Mouse (Mus musculus): ENCODE results near the gene Scml4. TPM values are rescaled to one million over a fixed set of nuclear protein-coding genes. Genes with fewer than 3 reads are reported as not detected.
A peak's percentile ranks its signal among the peaks of the same experiment; 100 is the strongest.

Scml4 gene
- polyA plus RNA-seq, 1 experiment from 2014 or later: 0.66 TPM

GRCm38 (mm10) chr10:42995484-42995895 lies 135.3 kb downstream of the Scml4 start:
- no peaks in the 10 kb centered on the region for H3K9me3 ChIP-seq (replicated peaks)
- WGBS: 25% methylated on average over 13 of the region's 13 CpGs
- H3K27me3 ChIP-seq: 0 out of 2 replicates have a peak, but pooled peaks cover 28% of the 10 kb centered on the region
- H3K27ac ChIP-seq: no peak overlapping the region
- H3K4me2 ChIP-seq: no peak overlapping the region
- H3K4me3 ChIP-seq: no peak overlapping the region
- no peak for ATAC-seq (replicated peaks; ENCODE audit: insufficient number of reproducible peaks, insufficient read depth, low FRiP score, low read depth)
- no peaks in the 10 kb centered on the region for H3K36me3 ChIP-seq
- peaks cover 14% of the 10 kb centered on the region; the same call in 1 of the 2 replicates for H3K4me1 ChIP-seq (replicated peaks)
- no peak overlapping the region for H3K9ac ChIP-seq

DNA sequence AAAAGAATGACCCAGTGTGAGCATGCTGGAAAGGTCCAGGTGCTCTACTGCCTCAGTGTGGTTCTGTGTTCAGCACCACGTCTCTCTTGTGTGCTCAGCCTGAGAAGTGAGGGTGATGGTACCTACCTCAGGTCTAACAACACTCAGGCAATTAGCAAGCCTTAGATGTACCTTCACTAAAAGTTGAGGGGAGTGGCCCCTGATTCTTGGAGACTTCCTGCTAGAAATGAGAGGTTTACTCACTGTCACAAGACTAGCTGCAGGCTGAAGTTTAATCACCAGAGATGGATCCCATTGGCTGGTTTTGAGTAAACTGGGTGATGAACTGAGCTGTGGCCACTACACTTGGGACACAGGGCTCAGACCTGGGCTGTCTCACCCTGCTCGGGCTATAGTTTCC lies 137.1 kb downstream of the Scml4 start:
- Histone ChIP-seq H3K9me3 (replicated peaks) (no peaks in the 10 kb centered on the region), H3K27ac (no peak overlapping the region), H3K4me1 (replicated peaks) (peaks cover 15% of the 10 kb centered on the region), H3K4me3 (no peak overlapping the region), H3K9ac (no peak overlapping the region), H3K4me2 (no peak overlapping the region), H3K27me3 (0 out of 2 replicates have a peak, but pooled peaks cover 16% of the 10 kb centered on the region), H3K36me3 (no peaks in the 10 kb centered on the region)
- no peak for ATAC-seq (replicated peaks; ENCODE audit: insufficient number of reproducible peaks, insufficient read depth, low FRiP score, low read depth)
- WGBS: 72% methylated on average over 2 of the region's 2 CpGs

DNA sequence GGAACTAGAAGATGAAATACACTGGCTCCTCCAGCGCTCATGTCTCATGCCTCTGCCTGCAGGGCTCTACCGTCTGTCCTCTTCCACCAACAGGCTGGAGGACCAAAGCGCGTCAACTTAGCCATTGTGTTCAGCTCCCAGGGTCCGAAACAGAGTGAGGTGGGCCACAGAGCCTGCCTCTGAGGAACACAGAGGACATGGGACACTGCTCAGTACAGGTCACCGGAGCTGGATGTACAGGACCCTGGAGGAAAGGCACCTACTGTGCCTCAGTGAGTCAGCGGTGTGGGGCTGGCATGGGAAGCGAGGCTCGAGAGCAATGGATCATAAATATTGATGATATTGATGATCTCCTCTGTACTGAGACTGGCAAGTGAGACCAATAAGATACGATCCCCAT lies 139.2 kb downstream of the Scml4 start:
- Histone ChIP-seq H3K4me2 (no peak overlapping the region), H3K9me3 (replicated peaks) (no peaks in the 10 kb centered on the region), H3K36me3 (no peaks in the 10 kb centered on the region), H3K4me3 (no peak overlapping the region), H3K27me3 (no peaks in the 10 kb centered on the region), H3K4me1 (replicated peaks) (peaks cover 22% of the 10 kb centered on the region), H3K27ac (no peak overlapping the region), H3K9ac (no peak overlapping the region)
- WGBS: 94% methylated on average over 10 of the region's 10 CpGs
- no peak for ATAC-seq (replicated peaks; ENCODE audit: insufficient number of reproducible peaks, insufficient read depth, low FRiP score, low read depth)

DNA sequence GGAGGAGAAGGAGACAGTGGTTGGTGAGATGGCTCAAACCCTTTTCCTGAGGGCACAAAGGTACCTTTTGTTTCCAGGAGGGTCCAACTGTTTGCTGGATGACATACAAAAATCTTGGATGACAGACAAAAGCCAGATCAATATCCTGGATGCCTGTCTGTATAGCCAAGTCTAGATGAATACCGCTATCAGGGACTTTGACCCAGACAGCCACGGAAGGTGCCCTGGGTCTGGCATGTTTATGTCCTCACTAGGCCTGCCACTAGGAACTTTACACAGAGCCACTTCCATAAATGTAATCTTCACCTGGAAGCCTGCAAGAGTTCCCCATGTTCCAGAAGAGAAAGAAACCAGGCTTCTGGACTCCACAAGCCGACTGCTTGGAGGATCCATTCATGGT lies 141.3 kb downstream of the Scml4 start:
- H3K4me1 ChIP-seq (replicated peaks): peaks cover 14% of the 10 kb centered on the region
- H3K4me2 ChIP-seq: no peak overlapping the region
- H3K27me3 ChIP-seq: no peaks in the 10 kb centered on the region
- no peak overlapping the region for H3K9ac ChIP-seq
- H3K27ac ChIP-seq: no peak overlapping the region
- 68% methylated on average over 3 of the region's 3 CpGs for whole genome bisulfite sequencing
- no peaks in the 10 kb centered on the region for H3K36me3 ChIP-seq
- H3K9me3 ChIP-seq (replicated peaks): no peaks in the 10 kb centered on the region
- ATAC-seq (replicated peaks; ENCODE audit: insufficient number of reproducible peaks, insufficient read depth, low FRiP score, low read depth): no peak
- no peak overlapping the region for H3K4me3 ChIP-seq

DNA sequence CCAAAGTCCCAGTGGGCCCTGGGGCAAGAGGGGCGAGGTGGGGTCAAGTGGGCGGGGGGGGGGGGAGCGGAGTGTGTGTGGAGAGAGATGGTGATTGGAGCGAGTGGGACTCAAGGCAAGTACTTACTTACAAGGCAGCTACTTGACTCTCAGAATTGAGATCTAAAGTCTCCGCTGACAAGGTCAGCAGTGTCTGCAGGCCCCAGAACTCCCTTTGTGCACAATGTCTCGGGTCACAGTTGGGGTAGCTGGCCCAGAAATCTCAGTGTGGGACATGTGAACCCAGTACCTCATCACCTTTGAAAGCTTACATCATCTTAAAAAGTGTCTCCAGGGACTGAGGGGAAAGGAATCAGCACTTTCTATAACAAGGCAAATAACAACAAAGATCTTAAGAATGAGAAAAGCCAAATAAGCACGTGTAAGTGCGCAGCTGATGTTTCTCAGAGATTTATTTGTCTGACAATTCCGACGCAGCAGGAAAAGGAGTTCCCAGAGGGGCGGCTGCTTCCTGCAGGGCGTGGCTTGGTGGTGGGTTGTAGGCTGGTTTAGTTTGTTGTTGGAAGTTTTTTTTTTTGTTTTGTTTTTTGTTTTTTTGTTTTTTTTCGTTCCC lies 142.0 kb downstream of the Scml4 start:
- peak overlapping the region; percentile 42; the same call in 1 of the 2 replicates for H3K9ac ChIP-seq
- H3K4me2 ChIP-seq: peak overlapping the region; percentile 75
- H3K36me3 ChIP-seq: no peaks in the 10 kb centered on the region
- 13% methylated on average over 13 of the region's 13 CpGs for WGBS
- peak overlapping the region; percentile 45 for H3K4me3 ChIP-seq
- no peak overlapping the region for H3K27ac ChIP-seq
- no peak for ATAC-seq (replicated peaks; ENCODE audit: insufficient number of reproducible peaks, insufficient read depth, low FRiP score, low read depth)
- H3K27me3 ChIP-seq: no peaks in the 10 kb centered on the region
- H3K9me3 ChIP-seq (replicated peaks): no peaks in the 10 kb centered on the region
- H3K4me1 ChIP-seq (replicated peaks): peaks cover 16% of the 10 kb centered on the region

DNA sequence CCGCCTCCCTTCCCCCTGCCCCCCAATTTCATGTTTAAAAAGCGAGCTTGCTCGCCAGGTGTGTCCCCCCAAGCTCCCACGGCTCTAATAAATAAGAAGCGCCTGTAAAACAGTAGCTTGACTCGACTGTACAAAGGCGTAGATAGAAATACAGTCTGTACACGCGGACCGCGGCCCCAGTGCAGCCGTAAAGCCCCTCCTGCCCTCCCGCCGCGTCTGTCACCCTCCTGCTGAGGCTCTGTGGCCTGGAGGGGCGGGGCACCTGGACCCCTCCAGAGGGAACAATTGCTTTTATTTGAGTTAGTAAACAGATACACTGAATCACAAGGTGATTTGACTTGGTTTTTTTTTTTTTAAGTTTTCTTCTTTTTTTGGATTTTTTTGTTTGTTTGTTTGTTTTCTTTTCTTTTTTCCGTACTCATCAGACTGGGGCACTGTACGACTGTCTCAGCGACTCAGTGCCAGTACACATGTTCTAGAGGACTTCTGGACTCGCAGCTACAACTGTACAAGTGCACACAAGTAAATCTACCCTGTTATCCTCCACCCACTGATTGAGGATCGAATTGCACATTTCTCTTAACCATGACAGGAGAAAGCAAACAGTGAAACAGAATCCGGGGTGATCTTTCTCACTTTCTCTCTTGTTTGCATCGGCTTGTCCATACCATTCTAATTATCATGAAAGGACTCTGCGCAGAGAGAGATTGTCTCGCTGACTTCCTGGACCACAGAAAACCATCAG lies 142.7 kb downstream of the Scml4 start:
- no peak for ATAC-seq (replicated peaks; ENCODE audit: insufficient number of reproducible peaks, insufficient read depth, low FRiP score, low read depth)

GRCm38 (mm10) chr10:43003466-43003757 lies 143.2 kb downstream of the Scml4 start:
- WGBS: 52% methylated on average over 5 of the region's 5 CpGs
- Histone ChIP-seq H3K4me3 (no peak overlapping the region), H3K9ac (no peak overlapping the region), H3K4me1 (replicated peaks) (peaks cover 24% of the 10 kb centered on the region), H3K27me3 (no peaks in the 10 kb centered on the region), H3K4me2 (peak overlapping the region; percentile 75; the same call in 1 of the 2 replicates), H3K36me3 (no peaks in the 10 kb centered on the region), H3K27ac (no peak overlapping the region), H3K9me3 (replicated peaks) (no peaks in the 10 kb centered on the region)
- ATAC-seq (replicated peaks; ENCODE audit: insufficient number of reproducible peaks, insufficient read depth, low FRiP score, low read depth): no peak

More for the DNA sequence above, 142.7 kb downstream of the Scml4 start:
- Histone ChIP-seq H3K4me2 (peak overlapping the region; percentile 75), H3K9me3 (replicated peaks) (no peaks in the 10 kb centered on the region), H3K36me3 (no peaks in the 10 kb centered on the region), H3K4me3 (peak overlapping the region; percentile 45), H3K4me1 (replicated peaks) (peaks cover 19% of the 10 kb centered on the region), H3K27me3 (no peaks in the 10 kb centered on the region), H3K27ac (no peak overlapping the region), H3K9ac (peak overlapping the region; percentile 42)
- WGBS: 10% methylated on average over 25 of the region's 25 CpGs

DNA sequence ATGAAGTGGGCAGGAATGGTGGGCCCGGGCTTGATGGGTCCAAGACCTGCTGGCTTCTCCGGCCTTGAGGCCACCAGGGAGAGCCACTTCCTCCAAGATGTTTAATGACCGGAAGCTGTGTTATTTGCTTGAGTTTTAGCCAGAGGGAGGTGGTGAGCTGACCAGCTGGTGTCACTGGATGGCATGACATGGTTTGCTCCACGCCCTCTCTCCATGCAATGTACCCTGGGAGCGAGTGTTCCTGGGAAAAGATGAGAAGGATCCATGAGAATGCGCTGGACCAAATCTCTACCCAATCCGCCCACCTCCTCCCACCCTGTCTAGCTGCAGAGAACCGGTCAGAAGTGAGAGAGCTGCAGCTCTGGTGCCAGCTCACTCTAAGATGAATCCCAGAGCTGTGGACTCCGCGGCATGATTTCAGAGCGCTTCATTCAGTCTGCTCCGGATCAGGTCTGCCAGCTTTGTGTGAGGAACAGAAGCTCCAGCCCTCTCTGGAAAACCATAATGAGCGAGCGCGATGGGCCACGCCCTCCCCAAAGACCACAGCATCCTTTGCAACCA lies 144.1 kb downstream of the Scml4 start:
- H3K36me3 ChIP-seq: no peaks in the 10 kb centered on the region
- peaks cover 29% of the 10 kb centered on the region for H3K4me1 ChIP-seq (replicated peaks)
- H3K9me3 ChIP-seq (replicated peaks): no peaks in the 10 kb centered on the region
- H3K4me2 ChIP-seq: no peak overlapping the region
- no peak overlapping the region for H3K27ac ChIP-seq
- no peaks in the 10 kb centered on the region for H3K27me3 ChIP-seq
- WGBS: 85% methylated on average over 16 of the region's 16 CpGs
- H3K4me3 ChIP-seq: no peak overlapping the region
- no peak for ATAC-seq (replicated peaks; ENCODE audit: insufficient number of reproducible peaks, insufficient read depth, low FRiP score, low read depth)
- no peak overlapping the region for H3K9ac ChIP-seq

DNA sequence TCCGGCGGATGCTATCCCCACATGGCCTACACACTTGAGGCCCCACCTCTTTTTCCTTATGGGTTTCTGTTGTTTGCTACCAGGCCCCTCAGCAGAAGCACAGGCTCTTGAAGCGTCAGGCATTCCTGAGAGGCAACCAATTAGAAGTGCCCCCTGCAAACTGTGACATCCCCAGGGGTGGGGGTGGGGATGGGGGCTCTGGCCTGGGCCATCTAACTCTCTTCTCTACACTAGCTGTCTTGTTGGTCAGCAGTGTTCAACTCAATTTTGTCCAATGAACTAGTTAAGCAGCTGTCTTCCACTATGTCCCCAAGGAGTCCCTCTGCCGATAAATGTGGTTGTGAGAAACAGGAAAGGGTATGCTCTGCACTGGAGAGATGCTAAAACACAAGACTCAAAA lies 144.9 kb downstream of the Scml4 start:
- no peak for ATAC-seq (replicated peaks; ENCODE audit: insufficient number of reproducible peaks, insufficient read depth, low FRiP score, low read depth)

DNA sequence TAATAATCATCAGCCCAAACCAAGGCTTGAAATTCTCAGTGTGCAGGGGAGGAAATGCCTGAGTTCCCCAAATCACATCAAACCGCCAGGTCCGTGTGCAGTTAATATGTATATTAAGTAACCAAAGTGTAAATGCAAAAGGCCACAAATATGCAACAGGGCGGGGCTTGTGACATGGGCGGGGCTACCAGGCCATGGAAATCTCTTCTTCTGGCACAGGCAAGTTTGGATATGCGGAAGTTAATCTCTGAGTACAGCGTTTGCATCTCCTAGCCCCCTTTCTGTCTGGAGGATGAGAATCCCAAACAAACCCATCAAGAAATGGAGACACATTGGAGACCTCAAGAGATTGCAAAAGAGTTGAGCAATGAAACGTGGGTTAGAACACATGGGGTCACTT lies 145.5 kb downstream of the Scml4 start:
- Histone ChIP-seq H3K27me3 (no peaks in the 10 kb centered on the region), H3K36me3 (no peaks in the 10 kb centered on the region), H3K4me3 (no peak overlapping the region), H3K9ac (no peak overlapping the region), H3K4me2 (no peak overlapping the region), H3K27ac (no peak overlapping the region), H3K9me3 (replicated peaks) (no peaks in the 10 kb centered on the region), H3K4me1 (replicated peaks) (peaks cover 29% of the 10 kb centered on the region)
- no peak for ATAC-seq (replicated peaks; ENCODE audit: insufficient number of reproducible peaks, insufficient read depth, low FRiP score, low read depth)
- 75% methylated on average over 7 of the region's 7 CpGs for WGBS

More for the DNA sequence above, 144.9 kb downstream of the Scml4 start:
- H3K27ac ChIP-seq: no peak overlapping the region
- H3K27me3 ChIP-seq: no peaks in the 10 kb centered on the region
- no peak overlapping the region for H3K4me3 ChIP-seq
- no peak overlapping the region for H3K9ac ChIP-seq
- no peaks in the 10 kb centered on the region for H3K36me3 ChIP-seq
- peaks cover 29% of the 10 kb centered on the region for H3K4me1 ChIP-seq (replicated peaks)
- 68% methylated on average over 4 of the region's 4 CpGs for WGBS
- H3K9me3 ChIP-seq (replicated peaks): no peaks in the 10 kb centered on the region
- no peak overlapping the region for H3K4me2 ChIP-seq

DNA sequence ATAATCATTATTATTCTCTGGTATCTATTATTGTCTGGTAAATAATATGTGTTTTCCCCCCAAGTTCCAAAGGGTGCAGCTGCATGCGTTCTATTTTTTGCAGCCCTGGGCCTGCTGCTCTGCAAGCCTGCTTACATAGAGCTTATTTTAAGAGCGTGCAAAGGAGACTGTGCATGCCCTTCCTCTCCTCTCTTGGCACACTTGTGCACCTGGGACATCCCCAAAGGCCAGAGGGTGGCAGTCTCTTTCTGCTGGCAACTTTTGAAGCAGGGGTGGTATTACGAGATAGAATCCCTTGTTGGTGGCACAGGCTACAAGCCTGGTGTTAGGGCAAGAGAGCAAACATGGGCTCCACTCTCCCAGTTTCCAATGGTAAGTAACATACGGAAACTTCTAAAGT lies 146.4 kb downstream of the Scml4 start:
- ATAC-seq (replicated peaks; ENCODE audit: insufficient number of reproducible peaks, insufficient read depth, low FRiP score, low read depth): no peak; the same call in 1 of the 2 replicates
- no peak overlapping the region for H3K4me2 ChIP-seq
- no peak overlapping the region for H3K9ac ChIP-seq
- WGBS: 52% methylated on average over 4 of the region's 4 CpGs
- no peaks in the 10 kb centered on the region for H3K36me3 ChIP-seq
- H3K4me1 ChIP-seq (replicated peaks): peaks cover 29% of the 10 kb centered on the region
- peak overlapping the region; percentile 68; the same call in 1 of the 2 replicates for H3K27ac ChIP-seq
- no peaks in the 10 kb centered on the region for H3K9me3 ChIP-seq (replicated peaks)
- no peaks in the 10 kb centered on the region for H3K27me3 ChIP-seq
- H3K4me3 ChIP-seq: no peak overlapping the region
